Mouse (Mus musculus) cerebellum, adult 2 months (tissue): Measurements from ENCODE around the gene Hoxb1. TPM values are rescaled to one million over a fixed set of nuclear protein-coding genes. Genes with fewer than 3 reads are reported as not detected.

ENCODE experiments used
- DNase-seq, 2 experiments: peaks; one replicate each; pipeline ENCODE4 v3.0.0; 2021
- H3K27ac ChIP-seq: fragments of 200-500 bp; 2 replicates; pipeline ENCODE4 v1.5.1; 2012; ENCODE audit warnings: low read length, control low read depth, inconsistent platforms; ENCODE audit not compliant: insufficient read depth
- H3K27me3 ChIP-seq: fragments of 200-500 bp; 2 replicates; pipeline ENCODE4 v1.6.1; 2012; ENCODE audit warnings: inconsistent platforms, mild to moderate bottlenecking, low read length, moderate library complexity; ENCODE audit not compliant: control insufficient read depth, insufficient read depth
- H3K4me1 ChIP-seq: fragments of 200-500 bp; 2 replicates; pipeline ENCODE4 v1.6.1; 2011; ENCODE audit warnings: low read length; ENCODE audit not compliant: control insufficient read depth, insufficient read depth
- H3K4me3 ChIP-seq: fragments of 200-500 bp; replicated peaks from 2 replicates; pipeline ENCODE3; 2011; ENCODE audit warnings: mild to moderate bottlenecking, low read depth, low read length, control low read depth; ENCODE audit not compliant: insufficient read depth
- CTCF ChIP-seq: fragments of 200-500 bp; IDR thresholded peaks from 2 replicates; pipeline ENCODE4 v1.5.1; 2011; ENCODE audit warnings: low read depth, mild to moderate bottlenecking, control low read depth, low read length, moderate library complexity, borderline replicate concordance; ENCODE audit not compliant: insufficient read depth
- POLR2A ChIP-seq: fragments of 200-500 bp; IDR thresholded peaks from 2 replicates; pipeline ENCODE4 v1.6.1; 2011; ENCODE audit warnings: low read length, control low read depth, borderline replicate concordance; ENCODE audit not compliant: insufficient read depth
- WGBS: fragments of 180-500 bp; shearing (Covaris S2); methylation state at CpG from one replicate; pipeline ENCODE4 v1.1.7; 2018; 5-methylcytosine and 5-hydroxymethylcytosine counted together
- polyA plus RNA-seq: library from polyadenylated mRNA; depleted of rRNA; stranded (reverse); fragments of >200 nt; gene quantifications from 2 replicates; pipeline ENCODE4 v1.2.3, GENCODE M21; 2012

The Hoxb1 gene
- polyA plus RNA-seq, 1 experiment, result not detected

DNA sequence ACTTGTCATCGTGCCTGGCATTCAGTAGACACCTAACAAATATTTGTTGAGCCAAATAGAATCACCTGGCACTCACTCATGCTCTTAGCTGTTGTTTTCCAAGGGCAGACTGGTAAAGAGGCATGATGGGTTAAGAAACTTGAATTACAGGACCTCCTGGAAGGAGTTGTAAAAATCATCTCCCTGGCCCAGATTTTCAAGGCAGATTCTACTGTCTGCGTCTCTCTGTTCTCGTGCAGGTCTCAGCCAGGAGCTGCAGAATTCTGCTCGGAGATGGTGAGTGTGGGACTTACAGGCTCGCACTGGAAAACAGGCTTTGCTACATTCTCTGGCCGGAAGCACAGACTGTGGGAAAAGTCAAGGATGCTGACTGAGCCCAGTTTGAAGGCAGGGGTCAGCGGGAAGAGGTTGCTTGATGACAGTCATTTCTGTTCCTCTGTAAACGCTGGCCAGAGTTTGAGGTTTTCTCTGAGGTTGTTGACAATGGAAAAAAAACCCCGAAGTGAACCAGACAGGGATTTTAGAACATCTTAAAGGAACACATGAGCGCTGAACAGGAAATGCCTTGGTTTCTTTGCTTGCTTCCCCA is 38.6 kb downstream of the Hoxb1 start:
- WGBS, result 66% methylated on average over 10 of the region's 10 CpGs
- no peak overlapping the region for H3K27ac ChIP-seq
- TF ChIP-seq POLR2A (no peak), CTCF (no peak)

DNA sequence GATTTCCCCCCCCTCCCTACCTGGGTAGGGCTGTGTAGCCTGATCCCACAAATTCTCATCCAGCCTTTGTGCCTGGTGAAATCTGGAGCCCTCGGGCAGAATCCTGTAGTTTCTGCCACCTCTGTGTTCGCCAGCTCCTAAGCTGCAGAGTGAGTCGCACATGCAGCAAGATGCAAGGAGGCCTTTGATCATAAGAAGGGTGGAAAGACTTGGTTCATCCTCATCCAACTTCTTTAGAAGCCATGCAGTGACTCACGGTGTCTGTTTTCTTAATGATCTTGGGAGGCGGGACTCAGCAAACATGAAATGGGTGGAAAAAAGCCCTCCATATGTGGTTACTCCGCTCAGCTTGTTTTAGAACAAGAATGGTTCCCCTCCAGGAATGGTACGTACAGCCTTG is 39.3 kb downstream of the Hoxb1 start:
- TF ChIP-seq POLR2A, result no peak
- TF ChIP-seq CTCF, result no peak
- WGBS, result 77% methylated on average over 7 of the region's 7 CpGs
- H3K4me3 ChIP-seq, result no peak overlapping the region
- H3K27ac ChIP-seq, result no peak overlapping the region
- H3K4me1 ChIP-seq, result no peaks in the 10 kb centered on the region
- H3K27me3 ChIP-seq, result peaks cover 1% of the 10 kb centered on the region; the same call in 1 of the 2 replicates
- DNase-seq, result no peak

More for the DNA sequence above, 38.6 kb downstream of the Hoxb1 start:
- Histone ChIP-seq H3K4me3 (no peak overlapping the region), H3K27me3 (peaks cover 1% of the 10 kb centered on the region; the same call in 1 of the 2 replicates), H3K4me1 (no peaks in the 10 kb centered on the region)
- no peak for DNase-seq

GRCm38 (mm10) chr11:96405541-96405940 is 40.0 kb downstream of the Hoxb1 start:
- no peak for DNase-seq
- Histone ChIP-seq H3K27me3 (peaks cover 1% of the 10 kb centered on the region; the same call in 1 of the 2 replicates), H3K4me1 (no peaks in the 10 kb centered on the region), H3K4me3 (no peak overlapping the region), H3K27ac (no peak overlapping the region)
- WGBS, result 68% methylated on average over 4 of the region's 4 CpGs
- no peak for TF ChIP-seq POLR2A

DNA sequence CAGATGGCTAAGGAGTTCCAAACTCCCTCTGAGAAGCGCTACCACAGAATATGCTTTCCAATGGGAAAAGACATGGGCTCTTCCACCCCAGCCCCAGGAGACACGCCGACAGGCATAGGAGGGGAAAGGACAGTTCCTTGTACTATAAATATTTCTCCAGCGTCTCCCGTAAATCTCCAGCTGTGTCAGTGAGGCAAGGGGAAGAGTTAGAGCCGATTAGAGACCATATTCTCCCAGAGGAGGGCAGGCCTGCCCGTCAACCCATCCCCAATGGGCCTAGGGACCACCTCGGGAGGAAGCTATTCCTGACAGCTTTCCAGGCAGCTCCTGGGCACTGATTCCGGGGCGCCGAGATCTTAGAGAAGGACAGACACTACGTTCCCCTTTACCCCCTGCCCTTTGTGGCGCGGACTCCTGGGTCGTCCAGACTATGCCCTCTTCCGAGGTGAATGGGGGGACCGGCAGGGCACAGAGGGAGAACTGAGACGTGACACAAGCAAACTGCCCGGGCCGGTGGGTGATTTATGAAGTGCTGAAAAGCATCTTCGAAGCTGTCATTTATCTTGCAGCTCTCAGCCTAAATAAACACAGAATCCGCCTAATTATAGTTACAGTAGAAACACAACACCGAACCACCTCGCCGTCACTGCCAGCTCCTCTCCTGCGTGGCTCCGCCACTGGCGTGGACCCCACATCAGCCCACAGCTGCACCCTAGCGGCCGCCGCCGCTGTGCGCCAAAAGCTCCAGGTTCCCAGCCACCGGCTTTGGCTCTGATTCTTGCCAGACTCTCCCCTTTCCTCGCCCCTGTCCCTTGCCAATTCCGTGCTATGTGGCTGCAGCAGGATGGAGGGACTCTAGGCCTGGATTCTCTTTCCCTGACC is 41.9 kb downstream of the Hoxb1 start:
- H3K27ac ChIP-seq, result no peak overlapping the region
- H3K27me3 ChIP-seq, result peaks cover 1% of the 10 kb centered on the region; the same call in 1 of the 2 replicates
- DNase-seq, result no peak
- H3K4me3 ChIP-seq, result no peak overlapping the region
- WGBS, result 11% methylated on average over 36 of the region's 36 CpGs
- no peaks in the 10 kb centered on the region for H3K4me1 ChIP-seq
- TF ChIP-seq POLR2A (no peak), CTCF (no peak)

GRCm38 (mm10) chr11:96408234-96409010 is 42.9 kb downstream of the Hoxb1 start:
- H3K4me1 ChIP-seq, result no peaks in the 10 kb centered on the region
- H3K27me3 ChIP-seq, result peaks cover 1% of the 10 kb centered on the region; the same call in 1 of the 2 replicates
- TF ChIP-seq CTCF (no peak), POLR2A (no peak)
- H3K27ac ChIP-seq, result no peak overlapping the region
- no peak for DNase-seq
- 77% methylated on average over 14 of the region's 14 CpGs for WGBS
- no peak overlapping the region for H3K4me3 ChIP-seq

GRCm38 (mm10) chr11:96411019-96411418 is 45.5 kb downstream of the Hoxb1 start:
- peaks cover 1% of the 10 kb centered on the region; the same call in 1 of the 2 replicates for H3K27me3 ChIP-seq
- no peaks in the 10 kb centered on the region for H3K4me1 ChIP-seq
- DNase-seq, result no peak
- 86% methylated on average over 5 of the region's 5 CpGs for WGBS
- TF ChIP-seq CTCF, result no peak
- no peak for TF ChIP-seq POLR2A
- H3K27ac ChIP-seq, result no peak overlapping the region
- no peak overlapping the region for H3K4me3 ChIP-seq

DNA sequence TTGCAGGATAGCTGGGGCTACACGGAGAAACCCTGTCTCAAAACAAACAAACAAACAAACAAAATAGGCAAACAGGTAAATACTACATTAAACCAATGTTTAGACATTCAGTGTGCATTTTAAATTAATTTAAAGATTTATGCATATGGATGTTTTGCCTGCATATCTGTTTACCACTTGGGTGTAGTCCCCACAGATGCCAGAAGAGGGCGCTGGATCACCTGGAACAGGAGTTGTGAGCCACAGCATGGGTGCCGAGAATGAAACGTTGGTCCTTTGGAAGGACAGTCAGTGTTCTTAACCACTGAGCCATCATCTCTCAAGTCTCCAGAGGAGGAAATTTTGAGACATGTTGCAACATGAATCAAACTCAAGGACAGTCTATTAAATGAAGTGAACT is 46.4 kb downstream of the Hoxb1 start:
- DNase-seq, result no peak
- Histone ChIP-seq H3K4me3 (no peak overlapping the region), H3K27ac (no peak overlapping the region), H3K27me3 (peaks cover 1% of the 10 kb centered on the region; the same call in 1 of the 2 replicates), H3K4me1 (no peaks in the 10 kb centered on the region)
- WGBS, result 64% methylated on average over 4 of the region's 4 CpGs
- TF ChIP-seq POLR2A (no peak), CTCF (no peak)
